30 mouse cellular contexts compared by ENCODE assay signal in genomic region chr13:104742866-104743265, GRCm38 (mm10). TPM values are rescaled to one million over a fixed set of nuclear protein-coding genes. Genes with fewer than 3 reads are reported as not detected.
DNase-seq lines count a peak whose midpoint lies in the region; ATAC-seq and TF ChIP-seq lines count a peak whose summit lies in the region.
"Had no signal": no experiment of that assay in that cellular context is flagged by ENCODE, and none has a peak within 500 bp of the region (broad histone marks: within the 10 kb centered on the region; RNA-seq: fewer than 3 reads in every experiment).

No protein-coding gene starts in this region.

- H3K36me3 ChIP-seq in MEL (ENCODE audit: control insufficient read depth in 1 of 2, insufficient read depth in 2 of 2, low read length in 2 of 2), result no peaks in the 10 kb centered on the region
- H3K36me3 ChIP-seq: forebrain, embryonic 12.5 days; hindbrain, embryonic 13.5 days; limb, embryonic 12.5 days; liver, embryonic 15.5 days; midbrain, embryonic 13.5 days; neural tube, embryonic 13.5 days; stomach, embryonic 15.5 days had no signal

- no peak for TF ChIP-seq CTCF in MEL (IDR thresholded peaks at IDR 0.05 in 2 of 3, conservative IDR thresholded peaks at IDR 0.05 in 1 of 3; ENCODE audit: control insufficient read depth in 1 of 3, insufficient read depth in 1 of 3, low read depth in 2 of 3, low read length in 3 of 3, poor library complexity in 1 of 3, severe bottlenecking in 1 of 3)

- H3K79me2 ChIP-seq in MEL (ENCODE audit: control insufficient read depth, insufficient read depth, low read length, poor library complexity), result no peaks in the 10 kb centered on the region

- no peaks in the 10 kb centered on the region for H3K4me1 ChIP-seq in MEL (ENCODE audit: control insufficient read depth in 1 of 2, insufficient read depth in 2 of 2, low read length in 2 of 2)
- H3K4me1 ChIP-seq: embryonic facial prominence, embryonic 13.5 days; forebrain, embryonic 12.5 days; hindbrain, embryonic 13.5 days; limb, embryonic 12.5 days; liver, embryonic 15.5 days; midbrain, embryonic 13.5 days; neural tube, embryonic 13.5 days; stomach, embryonic 15.5 days had no signal

- no peak for TF ChIP-seq RAD21 in MEL (IDR thresholded peaks at IDR 0.05; ENCODE audit: low read depth, low read length)

- no peak for TF ChIP-seq EP300 in MEL (IDR thresholded peaks at IDR 0.05; ENCODE audit: low read depth in 1 of 2, low read length in 2 of 2)

- H3K27me3 ChIP-seq in MEL (ENCODE audit: control insufficient read depth in 1 of 2, insufficient read depth in 2 of 2, low read length in 2 of 2), result no peaks in the 10 kb centered on the region
- H3K27me3 ChIP-seq: embryonic facial prominence, embryonic 13.5 days; forebrain, embryonic 12.5 days; hindbrain, embryonic 13.5 days; limb, embryonic 12.5 days; liver, embryonic 15.5 days; midbrain, embryonic 13.5 days; neural tube, embryonic 13.5 days; stomach, embryonic 15.5 days had no signal

- ATAC-seq in frontal cortex, adult (ENCODE audit: low TSS enrichment), result peak; percentile 98
- ATAC-seq: forebrain, postnatal 0 days; midbrain, embryonic 13.5 days had no signal

- no peak overlapping the region for H3K4me3 ChIP-seq in MEL (ENCODE audit: control insufficient read depth in 1 of 2, insufficient read depth in 1 of 2, low read depth in 2 of 2, low read length in 2 of 2)
- H3K4me3 ChIP-seq: embryonic facial prominence, embryonic 13.5 days; erythroblast, embryonic 14.5 days; forebrain, embryonic 12.5 days; hindbrain, embryonic 13.5 days; left cerebral cortex, adult 2 months; limb, embryonic 12.5 days; liver, embryonic 15.5 days; midbrain, embryonic 13.5 days; neural tube, embryonic 13.5 days; stomach, embryonic 15.5 days had no signal

- H3K9ac ChIP-seq in MEL (ENCODE audit: control insufficient read depth, low read depth, low read length, poor library complexity, severe bottlenecking), result no peak overlapping the region
- H3K9ac ChIP-seq: embryonic facial prominence, embryonic 13.5 days; forebrain, embryonic 12.5 days; forebrain, postnatal 0 days; hindbrain, embryonic 13.5 days; limb, embryonic 12.5 days; liver, embryonic 15.5 days; lung, embryonic 14.5 days; midbrain, embryonic 13.5 days; neural tube, embryonic 13.5 days; stomach, embryonic 15.5 days had no signal

- DNase-seq in frontal cortex, postnatal 36 days (ENCODE audit: low spot score in 2 of 2), result no peak
- DNase-seq in MEL (ENCODE audit: low read depth, low spot score) (no peak), adipocyte (ENCODE audit: low spot score) (no peak)
- DNase-seq in c-Kit-positive CD71-positive TER-119-negative erythroid progenitor cells, embryonic 14.5 days (ENCODE audit: low read depth), result peak; percentile 79
- peak; percentile 18 for DNase-seq in telencephalon, adult 2 months (ENCODE audit: low read depth, low spot score)
- DNase-seq in thymus, adult 18-20 months, result no peak
- DNase-seq: adrenal gland, postnatal 10 days; cerebellum, adult 8-10 months; cerebellum, postnatal 36 days; forebrain, postnatal 0 days; gastrocnemius, postnatal 36 days; heart, adult 18-20 months; heart, postnatal 36 days; kidney, adult 11 months; kidney, postnatal 14 days; lung, embryonic 14.5 days; lung, postnatal 14 days; right cerebral cortex, postnatal 14 days; thymus, postnatal 25 days had no signal

- no peaks in the 10 kb centered on the region for H3K9me3 ChIP-seq in MEL (replicated peaks; ENCODE audit: insufficient read depth, low read length)
- H3K9me3 ChIP-seq: embryonic facial prominence, embryonic 13.5 days; forebrain, embryonic 12.5 days; hindbrain, embryonic 13.5 days; limb, embryonic 12.5 days; liver, embryonic 15.5 days; midbrain, embryonic 13.5 days; neural tube, embryonic 13.5 days; stomach, embryonic 15.5 days had no signal

- TF ChIP-seq POLR2A in MEL (IDR thresholded peaks at IDR 0.05; ENCODE audit: control insufficient read depth in 1 of 2, insufficient read depth in 1 of 2, low read depth in 1 of 2, low read length in 2 of 2, poor library complexity in 1 of 2), result no peak

- no peak overlapping the region for H3K27ac ChIP-seq in MEL (ENCODE audit: control insufficient read depth, low read depth, low read length)
- H3K27ac ChIP-seq: embryonic facial prominence, embryonic 13.5 days; forebrain, embryonic 12.5 days; hindbrain, embryonic 13.5 days; left cerebral cortex, adult 2 months; limb, embryonic 12.5 days; liver, embryonic 15.5 days; midbrain, embryonic 13.5 days; neural tube, embryonic 13.5 days; stomach, embryonic 15.5 days had no signal

TF ChIP-seq in MEL, 35 proteins besides CTCF, POLR2A, EP300 and RAD21:
- no peak for TF ChIP-seq USF2 (IDR thresholded peaks at IDR 0.05; ENCODE audit: borderline replicate concordance in 1 of 2, insufficient read depth in 1 of 2, low read depth in 1 of 2, low read length in 2 of 2)
- peak; percentile 52; the same call in 1 of the 2 replicates for TF ChIP-seq MAFK (IDR thresholded peaks at IDR 0.05; ENCODE audit: borderline replicate concordance, low read depth, low read length)

RNA-seq across cellular contexts. Expression of gene Srek1ip1, which starts 49.4 kb away (rescaled TPM):
- 9.9 and 10.7 TPM in 2 replicates for total RNA-seq in MEL (2012; rRNA removed)
- polyA plus RNA-seq in MEL (2012; ENCODE audit: insufficient read depth in 1 of 2, insufficient read length in 2 of 2, low read depth in 1 of 2, low replicate concordance in 2 of 2, missing spikeins in 1 of 2), result 10 to 100 TPM in 1 of 2 experiments, not detected in 1; 26.1 TPM

Comparison
In these comparisons a context has a peak if more than half of its experiments do, and no peak if none do; other contexts are left out.
1. DNase-seq: peak in c-Kit-positive CD71-positive TER-119-negative erythroid progenitor cells, embryonic 14.5 days (single experiment) and telencephalon, adult 2 months (single experiment); none in frontal cortex, postnatal 36 days (0 of 2), MEL (single experiment), thymus, adult 18-20 months (0 of 2) and adipocyte (single experiment).